Mouse (Mus musculus): ENCODE results near the gene Rassf1. TPM values are rescaled to one million over a fixed set of nuclear protein-coding genes. Genes with fewer than 3 reads are reported as not detected.

Rassf1 gene
- total and polyA plus RNA-seq, 3 experiments: 11.6 to 17.7 (median 15.3) TPM

GRCm38 (mm10) chr9:107555031-107555457 is 3.7 kb downstream of the Rassf1 start:
- Histone ChIP-seq H3K4me3 (replicated peaks in 1 of 3; ENCODE audit: low read depth in 2 of 3, low read length in 2 of 3, poor library complexity in 1 of 3) (peak overlapping the region; percentile 69 to 91 (median 83)), H3K79me2 (replicated peaks; ENCODE audit: control insufficient read depth, extremely low read depth, insufficient read depth, poor library complexity, severe bottlenecking) (peaks cover 29% of the 10 kb centered on the region), H3K27ac (ENCODE audit: insufficient read depth, low read depth) (peak overlapping the region; percentile 82), H3K36me3 (replicated peaks in 1 of 2; ENCODE audit: control insufficient read depth in 1 of 2, insufficient read depth in 1 of 2, low read length in 1 of 2) (peaks cover 32 to 53% of the 10 kb centered on the region in 2 experiments), H3K9me3 (replicated peaks; ENCODE audit: low read length) (no peaks in the 10 kb centered on the region), H3K4me2 (ENCODE audit: insufficient read depth, low read depth, poor library complexity, severe bottlenecking) (peak overlapping the region; percentile 90; the same call in 1 of the 2 replicates), H3K27me3 (replicated peaks) (no peaks in the 10 kb centered on the region), H3K4me1 (ENCODE audit: control insufficient read depth in 1 of 2, insufficient read depth in 2 of 2) (peaks cover 10 to 30% of the 10 kb centered on the region in 2 experiments), H3K9ac (ENCODE audit: insufficient read depth, low read depth) (peak overlapping the region; percentile 77)
- in situ Hi-C loops (cut with MboI; ENCODE audit: low pct_ligation_motif_present, low pct_unique_long_range_greater_than_20kb, low sequenced_read_pairs): no loop called here
- dilution Hi-C loops (cut with MboI; ENCODE audit: extremely low pct_ligation_motif_present, extremely low pct_unique_long_range_greater_than_20kb, low sequenced_read_pairs): no loop called here
- DNase-seq (ENCODE audit: extremely low read depth): no peak
- TF ChIP-seq SIN3A (IDR thresholded peaks at IDR 0.05; ENCODE audit: low read length): 0 out of 2 replicates have a peak, but pooled peaks have one; percentile 8
- no peak for TF ChIP-seq TCF12 (IDR thresholded peaks at IDR 0.05; ENCODE audit: low read depth, low read length)
- no peak for TF ChIP-seq CTCF (conservative IDR thresholded peaks at IDR 0.05 in 1 of 2, IDR thresholded peaks at IDR 0.05 in 1 of 2; ENCODE audit: low read depth in 2 of 2, low read length in 2 of 2)

GRCm38 (mm10) chr9:107555701-107556100 is 4.3 kb downstream of the Rassf1 start:
- peaks cover 10 to 27% of the 10 kb centered on the region in 2 experiments for H3K4me1 ChIP-seq (ENCODE audit: control insufficient read depth in 1 of 2, insufficient read depth in 2 of 2)
- dilution Hi-C loops (cut with MboI; ENCODE audit: extremely low pct_ligation_motif_present, extremely low pct_unique_long_range_greater_than_20kb, low sequenced_read_pairs): no loop called here

GRCm38 (mm10) chr9:107556346-107556745 is 5.0 kb downstream of the Rassf1 start:
- H3K27ac ChIP-seq (ENCODE audit: insufficient read depth, low read depth): no peak overlapping the region
- TF ChIP-seq IRF4 (IDR thresholded peaks at IDR 0.05; ENCODE audit: low read depth, low read length) (no peak), ZC3H11A (IDR thresholded peaks at IDR 0.05; ENCODE audit: low read depth, low read length) (no peak), TBP (conservative IDR thresholded peaks at IDR 0.05; ENCODE audit: low read depth, low read length) (no peak), NRF1 (IDR thresholded peaks at IDR 0.05; ENCODE audit: low read depth, low read length) (no peak), RCOR1 (conservative IDR thresholded peaks at IDR 0.05; ENCODE audit: low read depth, low read length) (no peak), CHD2 (IDR thresholded peaks at IDR 0.05; ENCODE audit: low read length) (no peak), MEF2A (IDR thresholded peaks at IDR 0.05; ENCODE audit: borderline replicate concordance, low read depth, low read length) (no peak), USF1 (IDR thresholded peaks at IDR 0.05; ENCODE audit: low read depth, low read length) (no peak), CTCF (conservative IDR thresholded peaks at IDR 0.05 in 1 of 2, IDR thresholded peaks at IDR 0.05 in 1 of 2; ENCODE audit: low read depth in 2 of 2, low read length in 2 of 2) (no peak), USF2 (conservative IDR thresholded peaks at IDR 0.05; ENCODE audit: low read depth, low read length) (no peak), UBTF (IDR thresholded peaks at IDR 0.05; ENCODE audit: low read depth, low read length) (no peak), ELF1 (IDR thresholded peaks at IDR 0.05; ENCODE audit: low read depth, low read length) (no peak; the same call in 1 of the 2 replicates), BHLHE40 (IDR thresholded peaks at IDR 0.05; ENCODE audit: low read depth, low read length) (no peak), MYC (IDR thresholded peaks at IDR 0.05; ENCODE audit: low read depth, low read length) (no peak)
- H3K9ac ChIP-seq (ENCODE audit: insufficient read depth, low read depth): peak overlapping the region; percentile 77; the same call in 1 of the 2 replicates
- no peak for DNase-seq (ENCODE audit: extremely low read depth)
- peak overlapping the region in 1 of 3 experiments; percentile 91 for H3K4me3 ChIP-seq (replicated peaks in 1 of 3; ENCODE audit: low read depth in 2 of 3, low read length in 2 of 3, poor library complexity in 1 of 3)
- no peaks in the 10 kb centered on the region for H3K9me3 ChIP-seq (replicated peaks; ENCODE audit: low read length)
- no peaks in the 10 kb centered on the region for H3K27me3 ChIP-seq (replicated peaks)
- peaks cover 29% of the 10 kb centered on the region for H3K79me2 ChIP-seq (replicated peaks; ENCODE audit: control insufficient read depth, extremely low read depth, insufficient read depth, poor library complexity, severe bottlenecking)
- dilution Hi-C loops (cut with MboI; ENCODE audit: extremely low pct_ligation_motif_present, extremely low pct_unique_long_range_greater_than_20kb, low sequenced_read_pairs): no loop called here
- in situ Hi-C loops (cut with MboI; ENCODE audit: low pct_ligation_motif_present, low pct_unique_long_range_greater_than_20kb, low sequenced_read_pairs): no loop called here
- peak overlapping the region; percentile 90 for H3K4me2 ChIP-seq (ENCODE audit: insufficient read depth, low read depth, poor library complexity, severe bottlenecking)
- H3K4me1 ChIP-seq (ENCODE audit: control insufficient read depth in 1 of 2, insufficient read depth in 2 of 2): peaks cover 10 to 22% of the 10 kb centered on the region in 2 experiments
- H3K36me3 ChIP-seq (replicated peaks in 1 of 2; ENCODE audit: control insufficient read depth in 1 of 2, insufficient read depth in 1 of 2, low read length in 1 of 2): peaks cover 36 to 58% of the 10 kb centered on the region in 2 experiments

More at GRCm38 (mm10) chr9:107555701-107556100, 4.3 kb downstream of the Rassf1 start:
- Histone ChIP-seq H3K79me2 (replicated peaks; ENCODE audit: control insufficient read depth, extremely low read depth, insufficient read depth, poor library complexity, severe bottlenecking) (peaks cover 29% of the 10 kb centered on the region), H3K4me2 (ENCODE audit: insufficient read depth, low read depth, poor library complexity, severe bottlenecking) (peak overlapping the region; percentile 90), H3K9ac (ENCODE audit: insufficient read depth, low read depth) (peak overlapping the region; percentile 77), H3K9me3 (replicated peaks; ENCODE audit: low read length) (no peaks in the 10 kb centered on the region), H3K27ac (ENCODE audit: insufficient read depth, low read depth) (no peak overlapping the region), H3K36me3 (replicated peaks in 1 of 2; ENCODE audit: control insufficient read depth in 1 of 2, insufficient read depth in 1 of 2, low read length in 1 of 2) (peaks cover 32 to 58% of the 10 kb centered on the region in 2 experiments), H3K4me3 (replicated peaks in 1 of 3; ENCODE audit: low read depth in 2 of 3, low read length in 2 of 3, poor library complexity in 1 of 3) (peak overlapping the region; percentile 69 to 91 (median 83)), H3K27me3 (replicated peaks) (no peaks in the 10 kb centered on the region)
- in situ Hi-C loops (cut with MboI; ENCODE audit: low pct_ligation_motif_present, low pct_unique_long_range_greater_than_20kb, low sequenced_read_pairs): no loop called here
- TF ChIP-seq POLR2A (IDR thresholded peaks at IDR 0.05; ENCODE audit: low read depth, low read length) (no peak), GABPA (IDR thresholded peaks at IDR 0.05; ENCODE audit: insufficient replicate concordance, low read depth, low read length) (no peak), ZMIZ1 (IDR thresholded peaks at IDR 0.05; ENCODE audit: low read depth, low read length) (no peak), JUN (IDR thresholded peaks at IDR 0.05; ENCODE audit: insufficient read depth, low read depth, low read length) (no peak), MYC (IDR thresholded peaks at IDR 0.05; ENCODE audit: low read depth, low read length) (no peak), RCOR1 (conservative IDR thresholded peaks at IDR 0.05; ENCODE audit: low read depth, low read length) (no peak), ZNF384 (IDR thresholded peaks at IDR 0.05; ENCODE audit: low read depth, low read length) (no peak), PAX5 (IDR thresholded peaks at IDR 0.05; ENCODE audit: low read length) (no peak), USF2 (conservative IDR thresholded peaks at IDR 0.05; ENCODE audit: low read depth, low read length) (no peak), MAZ (IDR thresholded peaks at IDR 0.05; ENCODE audit: low read depth, low read length) (no peak), UBTF (IDR thresholded peaks at IDR 0.05; ENCODE audit: low read depth, low read length) (no peak), IRF4 (IDR thresholded peaks at IDR 0.05; ENCODE audit: low read depth, low read length) (no peak), HCFC1 (IDR thresholded peaks at IDR 0.05; ENCODE audit: low read depth, low read length) (no peak), CHD2 (IDR thresholded peaks at IDR 0.05; ENCODE audit: low read length) (no peak), NRF1 (IDR thresholded peaks at IDR 0.05; ENCODE audit: low read depth, low read length) (no peak), ZC3H11A (IDR thresholded peaks at IDR 0.05; ENCODE audit: low read depth, low read length) (no peak), NELFE (IDR thresholded peaks at IDR 0.05; ENCODE audit: low read depth, low read length) (no peak)
- DNase-seq (ENCODE audit: extremely low read depth): no peak
